Mouse (Mus musculus): Measurements from ENCODE around the gene Eya4. TPM values are rescaled to one million over a fixed set of nuclear protein-coding genes. Genes with fewer than 3 reads are reported as not detected.

Eya4 gene
- total RNA-seq (2023) = not detected

DNA sequence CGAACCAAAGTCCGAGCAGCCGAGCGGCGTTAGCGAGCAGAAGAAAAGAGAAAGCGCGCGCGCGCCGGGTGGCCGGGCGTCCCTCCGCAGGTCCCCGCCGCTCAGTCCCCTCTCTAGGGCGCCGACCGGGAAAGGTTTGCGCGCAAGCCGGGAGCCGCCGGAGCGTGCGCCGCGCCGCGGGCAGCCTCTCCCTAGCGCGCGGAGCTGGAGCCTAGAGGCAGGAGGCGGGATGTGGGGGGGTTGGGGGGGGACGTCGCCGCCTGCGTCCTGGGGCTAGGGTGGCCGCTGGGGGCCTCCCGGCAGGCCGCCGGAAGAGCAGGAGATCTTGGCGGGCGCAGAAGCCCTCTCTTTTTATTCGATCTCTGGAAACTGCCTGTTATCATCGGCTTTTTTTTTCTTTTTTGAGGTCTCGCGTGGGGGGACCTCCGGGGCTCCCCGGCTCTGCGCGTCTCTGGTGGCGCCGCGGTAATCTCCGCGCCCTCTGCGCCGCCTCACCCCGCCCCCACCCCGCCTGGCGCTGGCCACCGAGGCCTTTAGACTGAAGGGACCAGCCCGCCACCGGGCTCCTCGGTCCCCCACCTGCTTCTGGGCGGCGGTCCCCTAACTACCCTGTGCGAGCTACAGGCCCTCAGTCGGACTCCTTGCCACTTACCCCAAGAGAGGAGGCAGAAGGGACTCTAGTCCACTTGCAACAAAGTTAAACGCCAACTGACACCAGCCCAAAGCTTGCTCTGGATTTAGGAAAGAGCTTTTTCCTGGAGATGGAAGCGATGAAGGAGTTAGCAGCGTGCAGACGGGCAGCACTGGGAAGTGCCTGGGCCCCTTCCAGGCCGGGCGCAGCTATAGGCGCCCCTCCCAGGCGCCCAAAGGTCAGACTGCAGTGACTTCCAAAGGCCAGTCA lies at the start of gene Eya4:
TSS of gene Eya4 (minus strand) at position 776 of the 901 bp plus-strand sequence.

Data from CD4-positive naive resting alpha-beta T cell, adult 76 days (primary cell).